Mouse (Mus musculus) gastrocnemius, postnatal 10 days (tissue): ENCODE measurements around the gene Gm13030. TPM values are rescaled to one million over a fixed set of nuclear protein-coding genes. Genes with fewer than 3 reads are reported as not detected.
"Not testable (repeated sequence)": the region's sequence is repeated elsewhere in the genome, so short reads cannot be mapped to it uniquely, and the experiment has no call there.

Experiments
- DNase-seq: peaks from one replicate; pipeline ENCODE4 v3.0.0; 2021; ENCODE audit warnings: mixed read lengths
- long read RNA-seq, 2 experiments: library from polyadenylated mRNA; stranded (forward); transcript quantifications; one replicate each; pipeline ENCODE4 v2.0.0; 2021
- total RNA-seq, 2 experiments: library from RNA; stranded (reverse); gene quantifications; 2 replicates each; pipeline ENCODE4 v1.2.3; 2021

Gene Gm13030
- total RNA-seq: not detected
- long read RNA-seq, experiment 1: 0 reads
- long read RNA-seq, experiment 2: 0 reads

- DNase-seq: no peak
Observed at GRCm38 (mm10) chr4:138873864-138874263, at the start of gene Gm13030. Gene Gm13030 (minus strand): TSS chr4:138873964.

- peak; percentile 99 for DNase-seq
Observed at GRCm38 (mm10) chr4:138922131-138922459, 48.3 kb upstream of the Gm13030 start.

- DNase-seq: no peak
Observed at GRCm38 (mm10) chr4:138921254-138922130, 47.7 kb upstream of the Gm13030 start.

- DNase-seq: no peak
Observed at GRCm38 (mm10) chr4:138917282-138917681, 43.5 kb upstream of the Gm13030 start.

- DNase-seq: peak; percentile 93
Observed at GRCm38 (mm10) chr4:138913797-138914196, 40.0 kb upstream of the Gm13030 start, which contains the start of gene Otud3. Gene Otud3 (minus strand): TSS chr4:138913945.

- peak; percentile 59 for DNase-seq
Observed at GRCm38 (mm10) chr4:138913141-138913787, 39.5 kb upstream of the Gm13030 start.

- no peak for DNase-seq
Observed at GRCm38 (mm10) chr4:138905624-138906337, 32.0 kb upstream of the Gm13030 start.

- DNase-seq: no peak
Observed at GRCm38 (mm10) chr4:138899361-138899760, 25.6 kb upstream of the Gm13030 start.

GRCm38 (mm10) chr4:138893789-138894188, 20.0 kb upstream of the Gm13030 start:
- not testable (repeated sequence) for DNase-seq

GRCm38 (mm10) chr4:138892655-138893054, 18.9 kb upstream of the Gm13030 start:
- no peak for DNase-seq

GRCm38 (mm10) chr4:138889635-138890034, 15.9 kb upstream of the Gm13030 start:
- DNase-seq: no peak

GRCm38 (mm10) chr4:138889165-138889564, 15.4 kb upstream of the Gm13030 start:
- DNase-seq: no peak

- peak; percentile 94 for DNase-seq
Observed at GRCm38 (mm10) chr4:138884261-138884660, 10.5 kb upstream of the Gm13030 start.

- DNase-seq: no peak
Observed at GRCm38 (mm10) chr4:138882179-138882578, 8.4 kb upstream of the Gm13030 start.

GRCm38 (mm10) chr4:138880811-138881584, 7.2 kb upstream of the Gm13030 start:
- DNase-seq: no peak

- DNase-seq: no peak
Observed at GRCm38 (mm10) chr4:138879808-138880207, 6.0 kb upstream of the Gm13030 start.

GRCm38 (mm10) chr4:138878783-138879182, 5.0 kb upstream of the Gm13030 start:
- DNase-seq: no peak

GRCm38 (mm10) chr4:138877731-138878130, 4.0 kb upstream of the Gm13030 start, which contains the start of gene Pla2g2e:
Gene Pla2g2e (plus strand): TSS chr4:138877942.
- DNase-seq: no peak

- DNase-seq: no peak
Observed at GRCm38 (mm10) chr4:138875986-138876385, 2.2 kb upstream of the Gm13030 start.

GRCm38 (mm10) chr4:138875275-138875674, 1.5 kb upstream of the Gm13030 start:
- DNase-seq: not testable (repeated sequence)

GRCm38 (mm10) chr4:138868666-138869065, 5.1 kb downstream of the Gm13030 start:
- DNase-seq: no peak

- peak; percentile 73 for DNase-seq
Observed at GRCm38 (mm10) chr4:138866413-138866812, 7.4 kb downstream of the Gm13030 start.
